Mouse (Mus musculus) urinary bladder, adult 18-20 months (tissue): ENCODE measurements around the gene Spata17.
"Not testable (repeated sequence)": the region's sequence is repeated elsewhere in the genome, so short reads cannot be mapped to it uniquely, and the experiment has no call there.

Source experiments
- DNase-seq, 2 experiments: peaks; one replicate each; pipeline ENCODE4 v3.0.0; 2022; ENCODE audit warnings: low spot score in 2 of 2, mixed read lengths in 2 of 2

The Spata17 gene

GRCm38 (mm10) chr1:187175991-187176390 lies 39.3 kb downstream of the Spata17 start:
- DNase-seq, result no peak

- DNase-seq, result no peak
Measured at GRCm38 (mm10) chr1:187170361-187170760, 44.9 kb downstream of the Spata17 start.

GRCm38 (mm10) chr1:187169646-187170045 lies 45.6 kb downstream of the Spata17 start:
- DNase-seq, result no peak

- DNase-seq, result no peak
Measured at GRCm38 (mm10) chr1:187163571-187163970, 51.7 kb downstream of the Spata17 start.

- no peak for DNase-seq
Measured at GRCm38 (mm10) chr1:187155658-187156057, 59.6 kb downstream of the Spata17 start.

- DNase-seq, result no peak
Measured at GRCm38 (mm10) chr1:187153681-187154080, 61.6 kb downstream of the Spata17 start.

- DNase-seq, result no peak
Measured at GRCm38 (mm10) chr1:187152571-187152970, 62.7 kb downstream of the Spata17 start.

GRCm38 (mm10) chr1:187142984-187143383 lies 72.3 kb downstream of the Spata17 start:
- DNase-seq, result no peak

GRCm38 (mm10) chr1:187137426-187137825 lies 77.8 kb downstream of the Spata17 start:
- DNase-seq, result peak in 1 of 2 experiments; percentile 14

GRCm38 (mm10) chr1:187135887-187136286 lies 79.4 kb downstream of the Spata17 start:
- no peak for DNase-seq

GRCm38 (mm10) chr1:187133841-187134240 lies 81.4 kb downstream of the Spata17 start:
- no peak for DNase-seq

- no peak for DNase-seq
Measured at GRCm38 (mm10) chr1:187132348-187132747, 82.9 kb downstream of the Spata17 start.

GRCm38 (mm10) chr1:187127548-187127947 lies 87.7 kb downstream of the Spata17 start:
- DNase-seq, result not testable (repeated sequence)

GRCm38 (mm10) chr1:187125733-187126132 lies 89.5 kb downstream of the Spata17 start:
- DNase-seq, result no peak

- no peak for DNase-seq
Measured at GRCm38 (mm10) chr1:187124967-187125366, 90.3 kb downstream of the Spata17 start.

- DNase-seq, result no peak
Measured at GRCm38 (mm10) chr1:187119300-187119699, 96.0 kb downstream of the Spata17 start.

GRCm38 (mm10) chr1:187118108-187118507 lies 97.2 kb downstream of the Spata17 start:
- DNase-seq, result no peak

GRCm38 (mm10) chr1:187113716-187114115 lies 101.5 kb downstream of the Spata17 start:
- no peak for DNase-seq

GRCm38 (mm10) chr1:187102130-187102529 lies 113.1 kb downstream of the Spata17 start:
- DNase-seq, result no peak

- no peak for DNase-seq
Measured at GRCm38 (mm10) chr1:187101202-187101601, 114.1 kb downstream of the Spata17 start.

GRCm38 (mm10) chr1:187100624-187101023 lies 114.6 kb downstream of the Spata17 start:
- DNase-seq, result no peak

GRCm38 (mm10) chr1:187098285-187098684 lies 117.0 kb downstream of the Spata17 start:
- DNase-seq, result no peak

GRCm38 (mm10) chr1:187092546-187092945 lies 122.7 kb downstream of the Spata17 start:
- DNase-seq, result no peak

- DNase-seq, result no peak
Measured at GRCm38 (mm10) chr1:187088660-187089395, 126.4 kb downstream of the Spata17 start.
